Mouse (Mus musculus) liver, embryonic 14.5 days (tissue): ENCODE measurements around the gene Rc3h1. TPM values are rescaled to one million over a fixed set of nuclear protein-coding genes. Genes with fewer than 3 reads are reported as not detected.

ENCODE experiments used
- ATAC-seq: fragments of 200-750 bp; cut with Nextera tagmentation; 2 replicates; pipeline ENCODE4 v1.8.0; 2017; ENCODE audit warnings: moderate number of reproducible peaks, mild to moderate bottlenecking, moderate library complexity; ENCODE audit not compliant: insufficient read depth
- DNase-seq, 3 experiments: peaks; one replicate each; pipeline ENCODE4 v3.0.0-alpha.2; 2012 to 2013; ENCODE audit warnings: low read depth in 3 of 3, low spot score in 3 of 3
- H3K27ac ChIP-seq: fragments of 300-500 bp; sonication (generic); 2 replicates; pipeline ENCODE4 v1.5.1; 2014; ENCODE audit warnings: moderate library complexity, mild to moderate bottlenecking, control low read depth, inconsistent platforms
- H3K27me3 ChIP-seq: fragments of 300-500 bp; sonication (generic); 2 replicates; pipeline ENCODE4 v1.6.1; 2014; ENCODE audit warnings: mild to moderate bottlenecking, low read length, moderate library complexity; ENCODE audit not compliant: control insufficient read depth, insufficient read depth
- H3K36me3 ChIP-seq: fragments of 300-500 bp; sonication (generic); replicated peaks from 2 replicates; pipeline ENCODE4 v1.6.1; 2014; ENCODE audit warnings: low read depth; ENCODE audit not compliant: control insufficient read depth, insufficient read depth
- H3K4me1 ChIP-seq, 2 experiments: fragments of 200-500 bp in 1 of 2; fragments of 300-500 bp in 1 of 2; sonication (generic) in 1 of 2; replicated peaks; 2 replicates each; pipeline ENCODE4 v1.6.1; 2012 to 2014; ENCODE audit warnings: antibody characterized with exemption in 1 of 2, inconsistent platforms in 1 of 2, low read length in 1 of 2; ENCODE audit not compliant: control insufficient read depth in 2 of 2, insufficient read depth in 2 of 2
- H3K4me2 ChIP-seq: fragments of 300-500 bp; sonication (generic); 2 replicates; pipeline ENCODE4 v1.6.1; 2014; ENCODE audit warnings: low read depth, mild to moderate bottlenecking, control low read depth, moderate library complexity
- H3K4me3 ChIP-seq, 2 experiments: fragments of 200-500 bp in 1 of 2; fragments of 300-500 bp in 1 of 2; sonication (generic) in 1 of 2; 2 replicates each; pipeline ENCODE4 v1.5.1; 2012 to 2014; ENCODE audit warnings: low read depth in 2 of 2, low read length in 2 of 2, mild to moderate bottlenecking in 2 of 2, control low read depth in 1 of 2, inconsistent platforms in 1 of 2, moderate library complexity in 1 of 2; ENCODE audit not compliant: insufficient read depth in 1 of 2
- H3K9ac ChIP-seq: fragments of 300-500 bp; sonication (generic); replicated peaks from 2 replicates; pipeline ENCODE4 v1.6.1; 2014; ENCODE audit warnings: mild to moderate bottlenecking, control low read depth, moderate library complexity
- H3K9me3 ChIP-seq: fragments of 300-500 bp; sonication (generic); 2 replicates; pipeline ENCODE4 v1.6.1; 2016; ENCODE audit warnings: low read length, mixed read lengths; ENCODE audit not compliant: control insufficient read depth
- CTCF ChIP-seq: IDR thresholded peaks from 2 replicates; pipeline ENCODE4 v1.5.1; 2016; ENCODE audit warnings: antibody characterized with exemption, low read depth, control low read depth
- EP300 ChIP-seq: IDR thresholded peaks from 2 replicates; pipeline ENCODE4 v1.6.1; 2016; ENCODE audit warnings: antibody characterized with exemption, low read depth
- WGBS: fragments of 180-500 bp; shearing (Covaris S2); extraction: QIAGEN DNeasy Blood & Tissue Kit; methylation state at CpG from one replicate; pipeline ENCODE4 v1.1.7; 2014; ENCODE audit not compliant: insufficient replicate concordance; 5-methylcytosine and 5-hydroxymethylcytosine counted together
- polyA plus RNA-seq, 2 experiments: library from polyadenylated mRNA; depleted of rRNA in 1 of 2; stranded (reverse) in 1 of 2; unstranded in 1 of 2; fragments of >200 nt; fragmentation: Nextera tagmentation in 1 of 2; extraction: Ambion mirVana in 1 of 2; gene quantifications; 2 replicates each; pipeline versions ENCODE4 v1.2.1 to v1.2.3; 2012 to 2014

Gene Rc3h1
- polyA plus RNA-seq, 2 experiments = 2.9 to 3.2 TPM

- H3K27me3 ChIP-seq = no peaks in the 10 kb centered on the region
- no peak overlapping the region for H3K9ac ChIP-seq
- no peak for ATAC-seq
- no peaks in the 10 kb centered on the region for H3K36me3 ChIP-seq
- WGBS = 73% methylated on average over 6 of the region's 6 CpGs
- H3K4me3 ChIP-seq = no peak overlapping the region
- no peak overlapping the region for H3K4me2 ChIP-seq
- no peak overlapping the region for H3K27ac ChIP-seq
- TF ChIP-seq CTCF = no peak
- no peak for TF ChIP-seq EP300
- no peaks in the 10 kb centered on the region for H3K9me3 ChIP-seq
- H3K4me1 ChIP-seq = peaks cover 0 to 5% of the 10 kb centered on the region in 2 experiments; a peak in 2 of 4 replicates
- no peak for DNase-seq
Measured at GRCm38 (mm10) chr1:160985477-160985876, 79.3 kb downstream of the Rc3h1 start.

- DNase-seq (peak; percentile 20 to 24 (median 23)), ATAC-seq (peak; percentile 73)
- no peak overlapping the region for H3K27ac ChIP-seq
- TF ChIP-seq CTCF = no peak
- no peak for TF ChIP-seq EP300
- no peak overlapping the region; the same call in 1 of the 2 replicates for H3K9ac ChIP-seq
- no peaks in the 10 kb centered on the region for H3K27me3 ChIP-seq
- H3K4me3 ChIP-seq = peak overlapping the region; percentile 22 to 45
- 0 out of 2 replicates have a peak overlapping the region, but pooled peaks have one; percentile 3 for H3K4me2 ChIP-seq
- H3K4me1 ChIP-seq = peaks cover 0 to 5% of the 10 kb centered on the region in 2 experiments; a peak in 2 of 4 replicates
- 77% methylated on average over 17 of the region's 17 CpGs for WGBS
- H3K9me3 ChIP-seq = no peaks in the 10 kb centered on the region
- H3K36me3 ChIP-seq = no peaks in the 10 kb centered on the region
Measured at GRCm38 (mm10) chr1:160986881-160987635, 80.8 kb downstream of the Rc3h1 start.

GRCm38 (mm10) chr1:160989395-160989794, 83.2 kb downstream of the Rc3h1 start:
- DNase-seq = no peak
- H3K4me2 ChIP-seq = peak overlapping the region; percentile 46
- H3K4me3 ChIP-seq = peak overlapping the region; percentile 1 to 36; a peak in 3 of 4 replicates

GRCm38 (mm10) chr1:160993851-160994250, 87.6 kb downstream of the Rc3h1 start:
- H3K4me2 ChIP-seq = no peak overlapping the region
- no peak for ATAC-seq
- 50% methylated on average over 6 of the region's 6 CpGs for WGBS

More at GRCm38 (mm10) chr1:160989395-160989794, 83.2 kb downstream of the Rc3h1 start:
- no peaks in the 10 kb centered on the region for H3K27me3 ChIP-seq
- no peak for TF ChIP-seq EP300
- no peak for TF ChIP-seq CTCF
- 78% methylated on average over 14 of the region's 15 CpGs for WGBS
- H3K4me1 ChIP-seq = peaks cover 0 to 5% of the 10 kb centered on the region in 2 experiments; a peak in 2 of 4 replicates
- H3K9ac ChIP-seq = no peak overlapping the region
- no peaks in the 10 kb centered on the region for H3K36me3 ChIP-seq
- H3K27ac ChIP-seq = no peak overlapping the region
- ATAC-seq = no peak
- no peaks in the 10 kb centered on the region for H3K9me3 ChIP-seq

GRCm38 (mm10) chr1:161004942-161005341, 98.7 kb downstream of the Rc3h1 start:
- H3K9me3 ChIP-seq = no peaks in the 10 kb centered on the region
- no peaks in the 10 kb centered on the region for H3K4me1 ChIP-seq
- H3K27ac ChIP-seq = no peak overlapping the region
- H3K4me3 ChIP-seq = no peak overlapping the region
- no peak overlapping the region for H3K4me2 ChIP-seq
- no peaks in the 10 kb centered on the region for H3K36me3 ChIP-seq
- ATAC-seq (no peak), DNase-seq (no peak)
- TF ChIP-seq EP300 = no peak
- TF ChIP-seq CTCF = no peak
- 71% methylated on average over 4 of the region's 4 CpGs for WGBS
- no peaks in the 10 kb centered on the region for H3K27me3 ChIP-seq
- no peak overlapping the region for H3K9ac ChIP-seq

More at GRCm38 (mm10) chr1:160993851-160994250, 87.6 kb downstream of the Rc3h1 start:
- Histone ChIP-seq H3K4me3 (no peak overlapping the region), H3K36me3 (no peaks in the 10 kb centered on the region), H3K27ac (no peak overlapping the region), H3K9ac (no peak overlapping the region), H3K4me1 (no peaks in the 10 kb centered on the region), H3K9me3 (no peaks in the 10 kb centered on the region), H3K27me3 (no peaks in the 10 kb centered on the region)
- TF ChIP-seq EP300 (no peak), CTCF (no peak)
- DNase-seq = no peak
